Mouse (Mus musculus): ENCODE results near the gene Serpina3a. TPM values are rescaled to one million over a fixed set of nuclear protein-coding genes. Genes with fewer than 3 reads are reported as not detected.

Gene Serpina3a
- total and polyA plus RNA-seq, 2 experiments from 2014 or later = not detected

DNA sequence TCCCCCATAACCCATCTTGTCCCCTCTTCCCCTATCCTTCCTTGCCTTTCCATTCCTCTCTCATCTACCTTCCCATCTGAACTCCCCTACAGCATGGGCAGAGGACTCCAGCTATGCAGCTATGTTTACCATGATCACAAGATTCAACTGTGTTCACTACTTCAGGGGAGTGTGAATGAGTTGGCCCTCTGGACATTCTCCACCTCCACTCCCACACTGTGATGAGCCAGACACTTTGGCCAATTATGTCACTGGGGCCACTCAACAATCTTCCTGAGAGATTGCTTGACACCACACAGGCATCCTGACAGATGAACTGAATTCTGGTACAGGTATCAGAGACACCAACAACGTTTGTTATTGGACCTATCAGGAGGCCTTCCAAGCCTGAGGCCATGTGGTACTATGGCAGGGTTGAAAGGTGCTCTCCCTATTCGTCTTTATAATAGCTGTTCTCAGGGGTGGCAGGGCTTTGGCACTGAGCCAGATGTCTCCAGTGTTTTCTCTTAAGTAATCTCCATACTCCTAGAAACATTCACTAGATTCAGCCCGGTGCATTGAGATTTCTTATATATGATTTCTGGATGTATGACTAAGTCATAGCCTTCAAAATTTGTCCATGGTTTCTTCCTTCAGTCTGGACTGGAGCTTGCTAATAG is 2.5 kb downstream of the Serpina3a start:
- H3K9me3 ChIP-seq (ENCODE audit: low read length) = no peaks in the 10 kb centered on the region
- H3K4me3 ChIP-seq (ENCODE audit: low read length) = no peak overlapping the region
- no peak for TF ChIP-seq CTCF (IDR thresholded peaks at IDR 0.05; ENCODE audit: low read depth)
- H3K4me1 ChIP-seq (ENCODE audit: insufficient read depth, low read length) = no peaks in the 10 kb centered on the region
- WGBS = 50% methylated on average over 3 of the region's 3 CpGs
- H3K27ac ChIP-seq = no peak overlapping the region
- no peak overlapping the region for H3K9ac ChIP-seq (replicated peaks; ENCODE audit: low read length)
- DNase-seq (ENCODE audit: low spot score) (no peak), ATAC-seq (no peak)
- H3K4me2 ChIP-seq (ENCODE audit: low read depth, low read length) = no peak overlapping the region
- H3K36me3 ChIP-seq (ENCODE audit: insufficient read depth, low read length) = no peaks in the 10 kb centered on the region
- no peaks in the 10 kb centered on the region for H3K27me3 ChIP-seq (ENCODE audit: insufficient read depth, low read length)

DNA sequence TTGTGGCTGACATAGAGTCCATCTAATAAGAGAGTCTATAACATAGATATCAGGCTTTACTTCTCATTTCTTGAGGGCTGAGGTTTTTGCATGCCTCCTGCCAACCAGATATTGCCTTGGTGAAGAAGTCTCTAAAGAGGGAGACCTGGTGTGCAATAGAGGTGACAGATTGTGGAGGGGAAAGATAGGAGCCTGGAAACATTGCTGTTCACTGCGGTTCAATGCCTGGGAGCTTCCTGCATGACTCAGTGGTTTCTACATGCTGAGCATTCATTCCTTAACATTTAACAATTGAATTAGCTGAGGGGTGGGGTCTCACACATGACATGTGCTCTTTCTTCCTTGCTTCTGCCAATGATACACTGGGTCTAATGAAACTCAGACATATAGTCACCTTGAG is 10.6 kb downstream of the Serpina3a start:
- no peak overlapping the region for H3K9ac ChIP-seq (replicated peaks; ENCODE audit: low read length)
- no peak overlapping the region for H3K4me2 ChIP-seq (ENCODE audit: low read depth, low read length)
- H3K4me3 ChIP-seq (ENCODE audit: low read length) = no peak overlapping the region
- no peak for DNase-seq (ENCODE audit: low spot score)
- H3K4me1 ChIP-seq (ENCODE audit: insufficient read depth, low read length) = no peaks in the 10 kb centered on the region
- H3K36me3 ChIP-seq (ENCODE audit: insufficient read depth, low read length) = no peaks in the 10 kb centered on the region
- WGBS = 81% methylated on average over 1 of the region's 1 CpGs
- H3K9me3 ChIP-seq (ENCODE audit: low read length) = no peaks in the 10 kb centered on the region
- TF ChIP-seq CTCF (IDR thresholded peaks at IDR 0.05; ENCODE audit: low read depth) = no peak
- ATAC-seq = no peak
- no peak overlapping the region for H3K27ac ChIP-seq
- H3K27me3 ChIP-seq (ENCODE audit: insufficient read depth, low read length) = no peaks in the 10 kb centered on the region

DNA sequence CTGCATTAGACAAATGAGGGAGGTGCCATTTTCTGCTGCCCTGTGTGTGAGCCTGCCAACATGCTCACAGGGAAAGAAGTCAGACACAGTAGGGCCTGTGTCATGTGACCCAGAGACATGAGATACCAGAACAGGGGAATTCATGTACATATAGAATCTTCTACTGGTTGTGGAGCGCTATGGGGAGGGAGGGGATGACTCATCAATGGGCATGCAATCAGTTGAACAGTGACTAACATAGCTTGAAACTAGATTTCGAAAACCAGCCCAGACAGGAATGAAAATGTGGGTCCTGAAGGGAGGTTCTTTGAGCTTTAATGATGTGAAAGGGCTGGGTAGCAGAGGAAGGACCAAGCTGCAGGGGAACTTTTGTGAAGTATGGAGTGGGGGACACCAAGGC is 11.5 kb downstream of the Serpina3a start:
- DNase-seq (ENCODE audit: low spot score) = no peak
- WGBS = 73% methylated on average over 2 of the region's 2 CpGs
- no peak overlapping the region for H3K4me3 ChIP-seq (ENCODE audit: low read length)
- H3K27me3 ChIP-seq (ENCODE audit: insufficient read depth, low read length) = no peaks in the 10 kb centered on the region
- no peaks in the 10 kb centered on the region for H3K4me1 ChIP-seq (ENCODE audit: insufficient read depth, low read length)
- H3K27ac ChIP-seq = no peak overlapping the region
- H3K9ac ChIP-seq (replicated peaks; ENCODE audit: low read length) = no peak overlapping the region
- H3K4me2 ChIP-seq (ENCODE audit: low read depth, low read length) = no peak overlapping the region
- no peak for ATAC-seq
- H3K36me3 ChIP-seq (ENCODE audit: insufficient read depth, low read length) = no peaks in the 10 kb centered on the region
- TF ChIP-seq CTCF (IDR thresholded peaks at IDR 0.05; ENCODE audit: low read depth) = no peak
- H3K9me3 ChIP-seq (ENCODE audit: low read length) = no peaks in the 10 kb centered on the region

DNA sequence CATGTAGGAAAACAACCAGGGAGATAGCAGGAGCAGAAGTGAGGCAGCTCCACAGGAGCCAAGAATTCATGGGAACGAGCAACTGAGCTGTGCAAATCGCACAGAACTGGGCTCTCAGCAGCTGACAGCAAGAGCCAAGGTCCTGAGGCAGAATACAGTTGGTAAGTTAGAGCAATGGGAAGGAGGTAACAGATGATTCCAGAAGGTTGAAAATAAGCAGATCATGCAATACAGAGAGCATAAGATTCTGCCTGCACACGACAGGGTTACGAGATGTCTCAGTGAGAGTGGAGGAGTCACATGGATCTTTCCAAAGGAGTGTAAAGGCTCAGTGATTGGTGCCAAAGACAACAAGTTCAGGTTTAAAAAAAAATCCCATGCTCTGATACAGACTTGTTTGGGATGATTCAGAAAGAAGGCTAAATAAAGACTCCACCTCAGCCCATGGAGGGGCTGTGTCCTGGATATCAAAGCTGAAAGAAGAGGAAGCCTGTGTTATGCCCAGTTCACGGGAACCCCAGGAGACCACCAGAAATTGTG is 12.6 kb downstream of the Serpina3a start:
- TF ChIP-seq CTCF (IDR thresholded peaks at IDR 0.05; ENCODE audit: low read depth) = no peak

DNA sequence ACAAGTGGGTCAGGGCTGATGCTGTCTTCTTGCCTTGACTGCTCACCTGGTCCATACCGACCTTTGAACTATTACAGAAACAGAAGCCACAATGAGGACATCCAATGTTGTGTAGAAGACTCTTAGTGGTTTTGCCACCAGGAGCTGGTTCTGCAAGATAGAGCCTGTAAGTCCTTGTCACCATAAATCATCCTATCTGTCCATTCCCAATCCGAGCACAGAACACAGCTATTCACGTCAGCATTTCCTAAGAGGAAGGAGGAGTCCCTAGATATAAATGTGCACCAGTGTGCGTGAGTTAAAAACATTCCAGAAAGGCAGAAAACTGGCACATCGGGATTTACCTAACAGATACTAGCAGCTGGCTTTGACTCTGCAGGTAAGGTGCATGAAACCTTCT is 15.2 kb downstream of the Serpina3a start, which contains the start of gene Serpina3b:
Gene Serpina3b (plus strand): TSS at position 301 of the 400 bp plus-strand sequence.
- H3K4me1 ChIP-seq (ENCODE audit: insufficient read depth, low read length) = no peaks in the 10 kb centered on the region
- no peak within 1 kb of the TSS for H3K4me3 ChIP-seq (ENCODE audit: low read length)
- H3K4me2 ChIP-seq (ENCODE audit: low read depth, low read length) = no peak within 1 kb of the TSS
- H3K27ac ChIP-seq = no peak within 1 kb of the TSS
- no peaks in the 10 kb centered on the region for H3K9me3 ChIP-seq (ENCODE audit: low read length)
- DNase-seq (ENCODE audit: low spot score) = no peak
- WGBS = 86% methylated on average over 5 of the region's 5 CpGs
- H3K36me3 ChIP-seq (ENCODE audit: insufficient read depth, low read length) = no peaks in the 10 kb centered on the region
- H3K9ac ChIP-seq (replicated peaks; ENCODE audit: low read length) = no peak within 1 kb of the TSS
- no peak for TF ChIP-seq CTCF (IDR thresholded peaks at IDR 0.05; ENCODE audit: low read depth)
- ATAC-seq = no peak
- no peaks in the 10 kb centered on the region for H3K27me3 ChIP-seq (ENCODE audit: insufficient read depth, low read length)

More for the DNA sequence above, 12.6 kb downstream of the Serpina3a start:
- H3K27ac ChIP-seq = no peak overlapping the region
- H3K36me3 ChIP-seq (ENCODE audit: insufficient read depth, low read length) = no peaks in the 10 kb centered on the region
- H3K4me1 ChIP-seq (ENCODE audit: insufficient read depth, low read length) = no peaks in the 10 kb centered on the region
- no peak overlapping the region for H3K4me3 ChIP-seq (ENCODE audit: low read length)
- H3K9me3 ChIP-seq (ENCODE audit: low read length) = no peaks in the 10 kb centered on the region
- 85% methylated on average over 5 of the region's 5 CpGs for WGBS
- H3K27me3 ChIP-seq (ENCODE audit: insufficient read depth, low read length) = no peaks in the 10 kb centered on the region
- DNase-seq (ENCODE audit: low spot score) (no peak), ATAC-seq (no peak)
- no peak overlapping the region for H3K4me2 ChIP-seq (ENCODE audit: low read depth, low read length)
- H3K9ac ChIP-seq (replicated peaks; ENCODE audit: low read length) = no peak overlapping the region

DNA sequence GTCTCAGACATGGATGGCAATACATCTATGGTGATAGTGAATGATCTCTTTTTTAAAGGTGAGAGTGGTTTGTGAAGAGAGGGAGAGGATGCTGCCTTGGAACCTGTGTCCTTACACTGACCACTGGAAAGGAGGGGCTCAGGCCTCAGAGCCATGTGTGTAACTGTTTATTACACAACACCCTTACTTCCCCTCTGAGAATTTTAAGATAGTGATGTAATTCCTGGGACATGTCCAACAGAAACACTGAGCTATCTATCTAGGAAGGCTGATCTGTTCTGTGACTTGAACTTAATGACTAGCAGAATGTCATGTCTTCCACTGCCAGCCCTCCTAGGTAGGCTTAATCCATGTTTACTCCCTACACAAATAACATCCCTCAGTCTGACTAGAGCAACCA is 18.5 kb downstream of the Serpina3a start:
- Histone ChIP-seq H3K27ac (no peak overlapping the region), H3K4me3 (ENCODE audit: low read length) (no peak overlapping the region), H3K4me1 (ENCODE audit: insufficient read depth, low read length) (no peaks in the 10 kb centered on the region), H3K27me3 (ENCODE audit: insufficient read depth, low read length) (no peaks in the 10 kb centered on the region), H3K9me3 (ENCODE audit: low read length) (no peaks in the 10 kb centered on the region), H3K4me2 (ENCODE audit: low read depth, low read length) (no peak overlapping the region), H3K36me3 (ENCODE audit: insufficient read depth, low read length) (no peaks in the 10 kb centered on the region), H3K9ac (replicated peaks; ENCODE audit: low read length) (no peak overlapping the region)
- no peak for DNase-seq (ENCODE audit: low spot score)
- ATAC-seq = no peak
- TF ChIP-seq CTCF (IDR thresholded peaks at IDR 0.05; ENCODE audit: low read depth) = no peak

DNA sequence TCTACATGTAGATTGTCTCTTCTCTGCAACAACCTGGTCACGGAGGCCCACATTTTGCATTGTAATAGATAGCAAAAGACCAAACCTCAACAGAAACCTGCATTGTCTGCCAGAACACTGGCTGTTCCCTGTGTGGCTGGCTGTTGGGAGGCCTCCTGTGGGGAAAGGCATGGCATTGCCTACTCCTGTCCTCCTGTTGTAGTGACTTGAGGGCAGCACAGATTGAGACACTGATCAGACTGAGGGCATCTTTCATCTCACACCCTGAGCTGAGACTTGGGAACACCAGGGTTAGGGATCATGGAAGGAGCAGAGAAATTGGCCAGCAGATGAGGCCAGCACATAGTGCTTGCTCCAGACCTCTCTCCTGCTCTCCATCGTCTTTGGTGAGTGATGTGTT is 25.7 kb downstream of the Serpina3a start:
- Histone ChIP-seq H3K4me2 (ENCODE audit: low read depth, low read length) (no peak overlapping the region), H3K27ac (no peak overlapping the region), H3K9ac (replicated peaks; ENCODE audit: low read length) (no peak overlapping the region), H3K4me1 (ENCODE audit: insufficient read depth, low read length) (no peaks in the 10 kb centered on the region), H3K4me3 (ENCODE audit: low read length) (no peak overlapping the region), H3K27me3 (ENCODE audit: insufficient read depth, low read length) (no peaks in the 10 kb centered on the region), H3K9me3 (ENCODE audit: low read length) (no peaks in the 10 kb centered on the region), H3K36me3 (ENCODE audit: insufficient read depth, low read length) (no peaks in the 10 kb centered on the region)
- no peak for TF ChIP-seq CTCF (IDR thresholded peaks at IDR 0.05; ENCODE audit: low read depth)
- no peak for ATAC-seq
- WGBS = 82% methylated on average over 2 of the region's 2 CpGs
- no peak for DNase-seq (ENCODE audit: low spot score)
